Mouse (Mus musculus) liver, embryonic 14.5 days (tissue): ENCODE data around the gene Cfap77. TPM values are rescaled to one million over a fixed set of nuclear protein-coding genes. Genes with fewer than 3 reads are reported as not detected.

ENCODE experiments used
- ATAC-seq: fragments of 200-750 bp; cut with Nextera tagmentation; 2 replicates; pipeline ENCODE4 v1.8.0; 2017; ENCODE audit warnings: moderate number of reproducible peaks, mild to moderate bottlenecking, moderate library complexity; ENCODE audit not compliant: insufficient read depth
- DNase-seq, 3 experiments: peaks; one replicate each; pipeline ENCODE4 v3.0.0-alpha.2; 2012 to 2013; ENCODE audit warnings: low read depth in 3 of 3, low spot score in 3 of 3
- H3K27ac ChIP-seq: fragments of 300-500 bp; sonication (generic); 2 replicates; pipeline ENCODE4 v1.5.1; 2014; ENCODE audit warnings: moderate library complexity, mild to moderate bottlenecking, control low read depth, inconsistent platforms
- H3K27me3 ChIP-seq: fragments of 300-500 bp; sonication (generic); 2 replicates; pipeline ENCODE4 v1.6.1; 2014; ENCODE audit warnings: mild to moderate bottlenecking, low read length, moderate library complexity; ENCODE audit not compliant: control insufficient read depth, insufficient read depth
- H3K36me3 ChIP-seq: fragments of 300-500 bp; sonication (generic); replicated peaks from 2 replicates; pipeline ENCODE4 v1.6.1; 2014; ENCODE audit warnings: low read depth; ENCODE audit not compliant: control insufficient read depth, insufficient read depth
- H3K4me1 ChIP-seq, 2 experiments: fragments of 200-500 bp in 1 of 2; fragments of 300-500 bp in 1 of 2; sonication (generic) in 1 of 2; replicated peaks; 2 replicates each; pipeline ENCODE4 v1.6.1; 2012 to 2014; ENCODE audit warnings: antibody characterized with exemption in 1 of 2, inconsistent platforms in 1 of 2, low read length in 1 of 2; ENCODE audit not compliant: control insufficient read depth in 2 of 2, insufficient read depth in 2 of 2
- H3K4me2 ChIP-seq: fragments of 300-500 bp; sonication (generic); 2 replicates; pipeline ENCODE4 v1.6.1; 2014; ENCODE audit warnings: low read depth, mild to moderate bottlenecking, control low read depth, moderate library complexity
- H3K4me3 ChIP-seq, 2 experiments: fragments of 200-500 bp in 1 of 2; fragments of 300-500 bp in 1 of 2; sonication (generic) in 1 of 2; 2 replicates each; pipeline ENCODE4 v1.5.1; 2012 to 2014; ENCODE audit warnings: low read depth in 2 of 2, low read length in 2 of 2, mild to moderate bottlenecking in 2 of 2, control low read depth in 1 of 2, inconsistent platforms in 1 of 2, moderate library complexity in 1 of 2; ENCODE audit not compliant: insufficient read depth in 1 of 2
- H3K9ac ChIP-seq: fragments of 300-500 bp; sonication (generic); replicated peaks from 2 replicates; pipeline ENCODE4 v1.6.1; 2014; ENCODE audit warnings: mild to moderate bottlenecking, control low read depth, moderate library complexity
- H3K9me3 ChIP-seq: fragments of 300-500 bp; sonication (generic); 2 replicates; pipeline ENCODE4 v1.6.1; 2016; ENCODE audit warnings: low read length, mixed read lengths; ENCODE audit not compliant: control insufficient read depth
- CTCF ChIP-seq: IDR thresholded peaks from 2 replicates; pipeline ENCODE4 v1.5.1; 2016; ENCODE audit warnings: antibody characterized with exemption, low read depth, control low read depth
- EP300 ChIP-seq: IDR thresholded peaks from 2 replicates; pipeline ENCODE4 v1.6.1; 2016; ENCODE audit warnings: antibody characterized with exemption, low read depth
- WGBS: fragments of 180-500 bp; shearing (Covaris S2); extraction: QIAGEN DNeasy Blood & Tissue Kit; methylation state at CpG from one replicate; pipeline ENCODE4 v1.1.7; 2014; ENCODE audit not compliant: insufficient replicate concordance; 5-methylcytosine and 5-hydroxymethylcytosine counted together
- polyA plus RNA-seq, 2 experiments: library from polyadenylated mRNA; depleted of rRNA in 1 of 2; stranded (reverse) in 1 of 2; unstranded in 1 of 2; fragments of >200 nt; fragmentation: Nextera tagmentation in 1 of 2; extraction: Ambion mirVana in 1 of 2; gene quantifications; 2 replicates each; pipeline versions ENCODE4 v1.2.1 to v1.2.3; 2012 to 2014

Gene Cfap77
- polyA plus RNA-seq, 2 experiments: 0.16 TPM; not detected in 1

GRCm38 (mm10) chr2:28915104-28915738 lies 139.6 kb downstream of the Cfap77 start:
- ATAC-seq: no peak
- Histone ChIP-seq H3K9me3 (no peaks in the 10 kb centered on the region), H3K27me3 (peaks cover 96% of the 10 kb centered on the region), H3K36me3 (no peaks in the 10 kb centered on the region), H3K9ac (no peak overlapping the region), H3K4me2 (no peak overlapping the region), H3K4me1 (no peaks in the 10 kb centered on the region), H3K27ac (no peak overlapping the region), H3K4me3 (no peak overlapping the region)
- DNase-seq: no peak
- WGBS: 7% methylated on average over 22 of the region's 22 CpGs
- TF ChIP-seq EP300 (no peak), CTCF (no peak)

- no peak for TF ChIP-seq CTCF
- Histone ChIP-seq H3K27me3 (peaks cover 100% of the 10 kb centered on the region), H3K4me1 (no peaks in the 10 kb centered on the region), H3K9me3 (no peaks in the 10 kb centered on the region), H3K36me3 (no peaks in the 10 kb centered on the region), H3K9ac (no peak overlapping the region), H3K27ac (no peak overlapping the region), H3K4me2 (no peak overlapping the region), H3K4me3 (no peak overlapping the region)
- ATAC-seq (no peak), DNase-seq (no peak)
- WGBS: 5% methylated on average over 2 of the region's 2 CpGs
Measured at GRCm38 (mm10) chr2:28914121-28914520, 140.7 kb downstream of the Cfap77 start.

- no peak for DNase-seq
- H3K27ac ChIP-seq: no peak overlapping the region
- H3K4me1 ChIP-seq: no peaks in the 10 kb centered on the region
- H3K9me3 ChIP-seq: no peaks in the 10 kb centered on the region
- H3K9ac ChIP-seq: no peak overlapping the region
- TF ChIP-seq CTCF (no peak), EP300 (no peak)
- ATAC-seq: no peak
- no peak overlapping the region for H3K4me3 ChIP-seq
- WGBS: 5% methylated on average over 4 of the region's 4 CpGs
- H3K36me3 ChIP-seq: no peaks in the 10 kb centered on the region
- H3K4me2 ChIP-seq: no peak overlapping the region
- peaks cover 100% of the 10 kb centered on the region for H3K27me3 ChIP-seq
Measured at GRCm38 (mm10) chr2:28912961-28913360, 141.9 kb downstream of the Cfap77 start.

- 4% methylated on average over 33 of the region's 33 CpGs for WGBS
Measured at GRCm38 (mm10) chr2:28912039-28912700, 142.7 kb downstream of the Cfap77 start.

GRCm38 (mm10) chr2:28911331-28912038 lies 143.4 kb downstream of the Cfap77 start:
- DNase-seq: no peak
- Histone ChIP-seq H3K4me3 (no peak overlapping the region), H3K36me3 (no peaks in the 10 kb centered on the region), H3K4me1 (no peaks in the 10 kb centered on the region), H3K9ac (no peak overlapping the region), H3K4me2 (no peak overlapping the region), H3K9me3 (no peaks in the 10 kb centered on the region), H3K27ac (no peak overlapping the region), H3K27me3 (peaks cover 97% of the 10 kb centered on the region)
- no peak for TF ChIP-seq CTCF
- TF ChIP-seq EP300: no peak
- ATAC-seq: no peak
- 2% methylated on average over 44 of the region's 44 CpGs for WGBS

More at GRCm38 (mm10) chr2:28912039-28912700, 142.7 kb downstream of the Cfap77 start:
- peaks cover 99% of the 10 kb centered on the region for H3K27me3 ChIP-seq
- H3K4me1 ChIP-seq: no peaks in the 10 kb centered on the region
- H3K27ac ChIP-seq: no peak overlapping the region
- H3K4me2 ChIP-seq: no peak overlapping the region
- H3K9ac ChIP-seq: no peak overlapping the region
- TF ChIP-seq CTCF (no peak), EP300 (no peak)
- ATAC-seq (no peak), DNase-seq (no peak)
- no peaks in the 10 kb centered on the region for H3K9me3 ChIP-seq
- no peaks in the 10 kb centered on the region for H3K36me3 ChIP-seq
- H3K4me3 ChIP-seq: no peak overlapping the region
